Mouse (Mus musculus): Measurements from ENCODE around the gene Rft1. TPM values are rescaled to one million over a fixed set of nuclear protein-coding genes. Genes with fewer than 3 reads are reported as not detected.

Rft1 gene
- polyA plus RNA-seq, 1 experiment: 20.5 TPM

- Histone ChIP-seq H3K4me3 (ENCODE audit: insufficient read depth, low read length) (no peak overlapping the region), H3K4me1 (ENCODE audit: control insufficient read depth, insufficient read depth, low read length) (peaks cover 19% of the 10 kb centered on the region), H3K27ac (ENCODE audit: insufficient read depth, low read depth, low read length) (no peak overlapping the region)
- TF ChIP-seq CTCF (IDR thresholded peaks at IDR 0.05; ENCODE audit: low read depth, low read length) (no peak), POLR2A (IDR thresholded peaks at IDR 0.05; ENCODE audit: borderline replicate concordance, low read depth, low read length) (no peak)
Observed at GRCm38 (mm10) chr14:30666604-30667003, 12.4 kb downstream of the Rft1 start.

DNA sequence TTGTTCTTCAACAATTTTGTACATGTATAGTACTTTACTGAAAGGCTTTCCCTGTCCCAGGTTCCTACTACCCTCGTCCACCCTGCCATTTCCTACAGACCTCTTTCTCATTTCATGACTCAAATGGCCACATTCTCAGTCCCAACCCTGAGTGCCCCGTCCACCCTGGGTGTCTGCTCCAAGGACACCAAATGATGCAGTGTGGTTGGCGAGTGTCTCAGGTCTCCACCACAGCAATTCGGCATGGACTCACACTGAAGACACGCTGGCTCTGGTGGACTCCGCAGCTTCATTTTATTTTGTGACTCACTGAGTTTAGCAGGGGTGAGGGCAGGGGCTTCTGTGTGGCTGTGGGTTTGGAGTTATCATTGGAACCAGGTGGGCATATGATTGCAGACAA lies 16.0 kb downstream of the Rft1 start:
- no peak overlapping the region for H3K4me3 ChIP-seq (ENCODE audit: insufficient read depth, low read length)
- no peak for TF ChIP-seq CTCF (IDR thresholded peaks at IDR 0.05; ENCODE audit: low read depth, low read length)
- no peak for TF ChIP-seq POLR2A (IDR thresholded peaks at IDR 0.05; ENCODE audit: borderline replicate concordance, low read depth, low read length)
- H3K27ac ChIP-seq (ENCODE audit: insufficient read depth, low read depth, low read length): no peak overlapping the region
- H3K4me1 ChIP-seq (ENCODE audit: control insufficient read depth, insufficient read depth, low read length): peaks cover 24% of the 10 kb centered on the region

- peak overlapping the region; percentile 51 for H3K27ac ChIP-seq (ENCODE audit: insufficient read depth, low read depth, low read length)
- TF ChIP-seq CTCF (IDR thresholded peaks at IDR 0.05; ENCODE audit: low read depth, low read length): no peak
- no peak for TF ChIP-seq POLR2A (IDR thresholded peaks at IDR 0.05; ENCODE audit: borderline replicate concordance, low read depth, low read length)
- H3K4me1 ChIP-seq (ENCODE audit: control insufficient read depth, insufficient read depth, low read length): peaks cover 24% of the 10 kb centered on the region
- H3K4me3 ChIP-seq (ENCODE audit: insufficient read depth, low read length): peak overlapping the region; percentile 15
Observed at GRCm38 (mm10) chr14:30671095-30671985, 17.2 kb downstream of the Rft1 start.

DNA sequence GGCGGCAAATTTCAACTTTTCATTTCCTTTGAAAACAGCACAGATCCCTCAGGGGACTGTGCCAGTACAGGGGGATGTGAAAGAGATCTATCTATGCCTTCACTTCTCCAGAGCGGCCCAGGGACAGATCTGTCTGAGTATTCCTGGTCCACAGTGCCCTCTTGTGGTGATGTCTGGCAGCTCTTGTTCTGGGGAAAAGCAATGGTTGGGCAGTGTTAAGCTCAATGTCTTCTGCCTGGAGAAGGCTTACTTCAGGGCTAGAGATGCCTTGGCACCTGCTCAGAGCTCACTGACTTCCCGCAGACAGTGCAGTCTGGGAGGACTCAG lies 17.8 kb downstream of the Rft1 start:
- Histone ChIP-seq H3K4me1 (ENCODE audit: control insufficient read depth, insufficient read depth, low read length) (peaks cover 24% of the 10 kb centered on the region), H3K27ac (ENCODE audit: insufficient read depth, low read depth, low read length) (peak overlapping the region; percentile 51), H3K4me3 (ENCODE audit: insufficient read depth, low read length) (peak overlapping the region; percentile 15)
- TF ChIP-seq POLR2A (IDR thresholded peaks at IDR 0.05; ENCODE audit: borderline replicate concordance, low read depth, low read length): no peak
- TF ChIP-seq CTCF (IDR thresholded peaks at IDR 0.05; ENCODE audit: low read depth, low read length): peak; percentile 81

DNA sequence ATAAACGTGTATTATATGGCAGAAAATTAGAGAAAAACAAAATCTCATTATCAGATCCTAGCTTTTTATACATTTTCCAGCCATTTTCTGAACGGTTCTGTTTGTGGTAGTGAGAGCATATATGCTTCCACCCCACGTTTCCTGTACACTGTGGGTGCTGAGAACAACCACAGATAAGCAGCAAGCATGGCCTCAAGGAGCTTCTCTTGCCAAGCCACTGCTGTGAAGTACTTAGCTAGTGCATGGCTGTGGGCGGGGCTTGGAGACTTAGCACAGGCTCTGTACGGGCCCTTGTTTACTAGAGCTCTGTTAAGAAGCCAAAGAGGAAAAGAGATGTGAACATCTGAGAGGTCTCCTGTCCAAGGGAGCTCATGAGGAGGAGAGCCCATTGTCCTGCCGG lies 20.8 kb downstream of the Rft1 start:
- Histone ChIP-seq H3K4me1 (ENCODE audit: control insufficient read depth, insufficient read depth, low read length) (peaks cover 32% of the 10 kb centered on the region), H3K27ac (ENCODE audit: insufficient read depth, low read depth, low read length) (no peak overlapping the region), H3K4me3 (ENCODE audit: insufficient read depth, low read length) (no peak overlapping the region)
- TF ChIP-seq POLR2A (IDR thresholded peaks at IDR 0.05; ENCODE audit: borderline replicate concordance, low read depth, low read length) (no peak), CTCF (IDR thresholded peaks at IDR 0.05; ENCODE audit: low read depth, low read length) (no peak)

- Histone ChIP-seq H3K4me1 (ENCODE audit: control insufficient read depth, insufficient read depth, low read length) (peaks cover 12% of the 10 kb centered on the region), H3K4me3 (ENCODE audit: insufficient read depth, low read length) (no peak overlapping the region), H3K27ac (ENCODE audit: insufficient read depth, low read depth, low read length) (no peak overlapping the region)
- no peak for TF ChIP-seq POLR2A (IDR thresholded peaks at IDR 0.05; ENCODE audit: borderline replicate concordance, low read depth, low read length)
- no peak for TF ChIP-seq CTCF (IDR thresholded peaks at IDR 0.05; ENCODE audit: low read depth, low read length)
Observed at GRCm38 (mm10) chr14:30682131-30682530, 28.0 kb downstream of the Rft1 start.

- TF ChIP-seq POLR2A (IDR thresholded peaks at IDR 0.05; ENCODE audit: borderline replicate concordance, low read depth, low read length): no peak
- no peak for TF ChIP-seq CTCF (IDR thresholded peaks at IDR 0.05; ENCODE audit: low read depth, low read length)
- Histone ChIP-seq H3K4me3 (ENCODE audit: insufficient read depth, low read length) (no peak overlapping the region), H3K27ac (ENCODE audit: insufficient read depth, low read depth, low read length) (no peak overlapping the region), H3K4me1 (ENCODE audit: control insufficient read depth, insufficient read depth, low read length) (peaks cover 24% of the 10 kb centered on the region)
Observed at GRCm38 (mm10) chr14:30690685-30691084, 36.5 kb downstream of the Rft1 start.

GRCm38 (mm10) chr14:30692439-30692838 lies 38.3 kb downstream of the Rft1 start:
- Histone ChIP-seq H3K4me3 (ENCODE audit: insufficient read depth, low read length) (no peak overlapping the region), H3K27ac (ENCODE audit: insufficient read depth, low read depth, low read length) (no peak overlapping the region), H3K4me1 (ENCODE audit: control insufficient read depth, insufficient read depth, low read length) (peaks cover 31% of the 10 kb centered on the region)
- TF ChIP-seq CTCF (IDR thresholded peaks at IDR 0.05; ENCODE audit: low read depth, low read length): no peak

DNA sequence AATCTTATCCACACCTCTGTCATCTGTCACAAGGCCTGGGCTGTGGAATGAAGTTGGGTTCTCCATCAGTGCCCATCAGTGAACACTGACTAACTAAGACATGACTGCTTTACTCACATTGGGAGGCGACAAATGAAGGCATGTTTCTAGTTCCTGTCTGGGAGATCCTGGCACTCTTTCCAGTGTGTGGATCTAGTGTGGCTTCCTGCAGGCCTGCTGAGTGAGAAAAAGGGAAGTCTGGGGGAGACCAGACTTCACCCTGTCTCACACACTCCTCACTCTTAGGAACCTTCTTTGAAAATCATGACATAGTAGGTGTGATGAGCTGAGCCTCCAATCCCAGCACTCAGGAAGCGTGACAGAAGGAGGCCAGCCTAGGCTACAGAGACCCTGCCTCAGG lies 40.6 kb downstream of the Rft1 start:
- H3K27ac ChIP-seq (ENCODE audit: insufficient read depth, low read depth, low read length): peak overlapping the region; percentile 75
- H3K4me1 ChIP-seq (ENCODE audit: control insufficient read depth, insufficient read depth, low read length): peaks cover 31% of the 10 kb centered on the region
- no peak for TF ChIP-seq CTCF (IDR thresholded peaks at IDR 0.05; ENCODE audit: low read depth, low read length)
- no peak for TF ChIP-seq POLR2A (IDR thresholded peaks at IDR 0.05; ENCODE audit: borderline replicate concordance, low read depth, low read length)
- peak overlapping the region; percentile 17; the same call in 1 of the 2 replicates for H3K4me3 ChIP-seq (ENCODE audit: insufficient read depth, low read length)

- TF ChIP-seq POLR2A (IDR thresholded peaks at IDR 0.05; ENCODE audit: borderline replicate concordance, low read depth, low read length): no peak
- peak; percentile 24; the same call in 1 of the 2 replicates for TF ChIP-seq CTCF (IDR thresholded peaks at IDR 0.05; ENCODE audit: low read depth, low read length)
- H3K4me3 ChIP-seq (ENCODE audit: insufficient read depth, low read length): peak overlapping the region; percentile 17; the same call in 1 of the 2 replicates
- H3K4me1 ChIP-seq (ENCODE audit: control insufficient read depth, insufficient read depth, low read length): peaks cover 31% of the 10 kb centered on the region
- H3K27ac ChIP-seq (ENCODE audit: insufficient read depth, low read depth, low read length): peak overlapping the region; percentile 75
Observed at GRCm38 (mm10) chr14:30695609-30696008, 41.4 kb downstream of the Rft1 start.
